ENCODE assay signal across 8 mouse cellular contexts in genomic region chr10:79703541-79703940, GRCm38 (mm10). TPM values are rescaled to one million over a fixed set of nuclear protein-coding genes. Genes with fewer than 3 reads are reported as not detected.
DNase-seq lines count a peak whose midpoint lies in the region; ATAC-seq and TF ChIP-seq lines count a peak whose summit lies in the region.

No protein-coding gene starts in this region.

- peak overlapping the region; percentile 90 for H3K4me3 ChIP-seq in lung, embryonic 15.5 days
- H3K4me3 ChIP-seq in lung, adult 2 months (replicated peaks; ENCODE audit: extremely low read depth, low read depth, low read length): no peak overlapping the region
- peak overlapping the region; percentile 77 for H3K4me3 ChIP-seq in forebrain, embryonic 12.5 days (replicated peaks)
- peak overlapping the region; percentile 86 for H3K4me3 ChIP-seq in limb, embryonic 10.5 days
- H3K4me3 ChIP-seq in neural tube, embryonic 14.5 days (ENCODE audit: low read depth, low read length): peak overlapping the region; percentile 67; the same call in 1 of the 2 replicates

- peak overlapping the region; percentile 86 for H3K27ac ChIP-seq in lung, embryonic 15.5 days
- H3K27ac ChIP-seq in forebrain, embryonic 12.5 days: peak overlapping the region; percentile 50; the same call in 1 of the 2 replicates
- H3K27ac ChIP-seq in limb, embryonic 10.5 days: peak overlapping the region; percentile 95
- 0 out of 2 replicates have a peak overlapping the region, but pooled peaks have one; percentile 0 for H3K27ac ChIP-seq in neural tube, embryonic 14.5 days (ENCODE audit: low read depth, low read length)

- H3K36me3 ChIP-seq in lung, embryonic 15.5 days: no peaks in the 10 kb centered on the region; the same call in 1 of the 2 replicates
- peaks cover 13% of the 10 kb centered on the region for H3K36me3 ChIP-seq in forebrain, embryonic 12.5 days (replicated peaks)
- H3K36me3 ChIP-seq in limb, embryonic 10.5 days: peaks cover 26% of the 10 kb centered on the region
- no peaks in the 10 kb centered on the region for H3K36me3 ChIP-seq in neural tube, embryonic 14.5 days (ENCODE audit: control insufficient read depth, insufficient read depth, low read length)

- no peak overlapping the region for H3K9ac ChIP-seq in lung, embryonic 15.5 days
- peak overlapping the region; percentile 86; the same call in 1 of the 2 replicates for H3K9ac ChIP-seq in forebrain, embryonic 12.5 days
- H3K9ac ChIP-seq in neural tube, embryonic 14.5 days (replicated peaks; ENCODE audit: low read depth, low read length): 0 out of 2 replicates have a peak overlapping the region, but pooled peaks have one; percentile 8

- TF ChIP-seq CTCF in lung, adult 2 months (IDR thresholded peaks at IDR 0.05; ENCODE audit: insufficient read depth, low read length): no peak

- H3K9me3 ChIP-seq in lung, embryonic 15.5 days: no peaks in the 10 kb centered on the region
- no peaks in the 10 kb centered on the region for H3K9me3 ChIP-seq in forebrain, embryonic 12.5 days
- H3K9me3 ChIP-seq in limb, embryonic 10.5 days (replicated peaks): no peaks in the 10 kb centered on the region
- no peaks in the 10 kb centered on the region for H3K9me3 ChIP-seq in neural tube, embryonic 14.5 days (ENCODE audit: control insufficient read depth, low read length)

- H3K4me1 ChIP-seq in lung, embryonic 15.5 days: peaks cover 58% of the 10 kb centered on the region
- H3K4me1 ChIP-seq in lung, adult 2 months (ENCODE audit: control insufficient read depth, insufficient read depth, low read length): peaks cover 28% of the 10 kb centered on the region
- H3K4me1 ChIP-seq in forebrain, embryonic 12.5 days: peaks cover 36% of the 10 kb centered on the region
- H3K4me1 ChIP-seq in limb, embryonic 10.5 days: peaks cover 45% of the 10 kb centered on the region
- peaks cover 22% of the 10 kb centered on the region for H3K4me1 ChIP-seq in neural tube, embryonic 14.5 days (ENCODE audit: control insufficient read depth, insufficient read depth, low read length)

- no peak for ATAC-seq in lung, embryonic 15.5 days (ENCODE audit: borderline replicate concordance, extremely low read depth, low FRiP score, low TSS enrichment)
- ATAC-seq in forebrain, embryonic 12.5 days (ENCODE audit: low FRiP score): no peak
- no peak for ATAC-seq in neural tube, embryonic 14.5 days (ENCODE audit: low read depth)

- H3K4me2 ChIP-seq in lung, embryonic 15.5 days: peak overlapping the region; percentile 58
- H3K4me2 ChIP-seq in forebrain, embryonic 12.5 days: peak overlapping the region; percentile 81
- peak overlapping the region; percentile 89 for H3K4me2 ChIP-seq in neural tube, embryonic 14.5 days (ENCODE audit: low read depth, low read length)

- no peaks in the 10 kb centered on the region for H3K27me3 ChIP-seq in lung, embryonic 15.5 days
- no peaks in the 10 kb centered on the region for H3K27me3 ChIP-seq in forebrain, embryonic 12.5 days
- no peaks in the 10 kb centered on the region for H3K27me3 ChIP-seq in limb, embryonic 10.5 days (ENCODE audit: low read depth, poor library complexity, severe bottlenecking)
- H3K27me3 ChIP-seq in neural tube, embryonic 14.5 days (ENCODE audit: control insufficient read depth, insufficient read depth, low read length): no peaks in the 10 kb centered on the region

- TF ChIP-seq POLR2A in lung, adult 2 months (IDR thresholded peaks at IDR 0.05; ENCODE audit: borderline replicate concordance, extremely low read depth, low read depth, low read length): no peak

- no peak for DNase-seq in lung, adult 2 months
- no peak for DNase-seq in limb, embryonic 10.5 days (ENCODE audit: low spot score)
- DNase-seq in right cerebral cortex, adult 18-20 months: no peak
- DNase-seq in embryo, embryonic 9.5 days (ENCODE audit: extremely low spot score): no peak
- DNase-seq in right cerebral cortex, postnatal 25 days: no peak

- WGBS in lung, embryonic 15.5 days: 72% methylated on average over 10 of the region's 10 CpGs
- WGBS in lung, adult 2 months: 80% methylated on average over 10 of the region's 10 CpGs
- WGBS in forebrain, embryonic 12.5 days: 75% methylated on average over 10 of the region's 10 CpGs
- 77% methylated on average over 10 of the region's 10 CpGs for WGBS in limb, embryonic 10.5 days
- 79% methylated on average over 10 of the region's 10 CpGs for WGBS in neural tube, embryonic 14.5 days

RNA-seq across cellular contexts. Expression of gene Bsg, which starts 0.8 kb away (rescaled TPM):
- 1,102 and 1,152 TPM in 2 replicates for polyA plus RNA-seq in lung, embryonic 15.5 days (2015; fragmentation: Nextera tagmentation; extraction: Ambion mirVana)
- polyA plus RNA-seq in lung, adult 2 months (2012; rRNA removed): 684 and 692 TPM in 2 replicates
- 474 and 500 TPM in 2 replicates for polyA plus RNA-seq in forebrain, embryonic 12.5 days (2016; fragmentation: Nextera tagmentation; extraction: Ambion mirVana)
- 642 and 664 TPM in 2 replicates for polyA plus RNA-seq in limb, embryonic 10.5 days (2016; fragmentation: Nextera tagmentation; extraction: Ambion mirVana)
- 800 and 802 TPM in 2 replicates for polyA plus RNA-seq in neural tube, embryonic 14.5 days (2014; fragmentation: Nextera tagmentation; extraction: Ambion mirVana)

RNA-seq across cellular contexts. Expression of gene Hcn2, which starts 12.9 kb away (rescaled TPM):
- polyA plus RNA-seq in lung, embryonic 15.5 days (2015; fragmentation: Nextera tagmentation; extraction: Ambion mirVana): 0.05 and 0.10 TPM in 2 replicates
- polyA plus RNA-seq in lung, adult 2 months (2012; rRNA removed): 3.0 and 3.9 TPM in 2 replicates
- polyA plus RNA-seq in forebrain, embryonic 12.5 days (2016; fragmentation: Nextera tagmentation; extraction: Ambion mirVana): 0.11 and 0.18 TPM in 2 replicates
- 0.04 TPM in 1 of 2 replicates, not detected in the other for polyA plus RNA-seq in limb, embryonic 10.5 days (2016; fragmentation: Nextera tagmentation; extraction: Ambion mirVana)
- 2.7 and 3.7 TPM in 2 replicates for polyA plus RNA-seq in neural tube, embryonic 14.5 days (2014; fragmentation: Nextera tagmentation; extraction: Ambion mirVana)

RNA-seq across cellular contexts. Expression of gene Gzmm, which starts 14.7 kb away (rescaled TPM):
- 0.86 and 0.89 TPM in 2 replicates for polyA plus RNA-seq in lung, embryonic 15.5 days (2015; fragmentation: Nextera tagmentation; extraction: Ambion mirVana)
- polyA plus RNA-seq in lung, adult 2 months (2012; rRNA removed): 1.5 and 1.6 TPM in 2 replicates
- polyA plus RNA-seq in forebrain, embryonic 12.5 days (2016; fragmentation: Nextera tagmentation; extraction: Ambion mirVana): 1.1 and 1.6 TPM in 2 replicates
- 0.76 and 0.94 TPM in 2 replicates for polyA plus RNA-seq in limb, embryonic 10.5 days (2016; fragmentation: Nextera tagmentation; extraction: Ambion mirVana)
- 1.1 and 1.3 TPM in 2 replicates for polyA plus RNA-seq in neural tube, embryonic 14.5 days (2014; fragmentation: Nextera tagmentation; extraction: Ambion mirVana)

RNA-seq across cellular contexts. Expression of gene Cdc34, which starts 21.5 kb away (rescaled TPM):
- polyA plus RNA-seq in lung, embryonic 15.5 days (2015; fragmentation: Nextera tagmentation; extraction: Ambion mirVana): 79.5 and 82.0 TPM in 2 replicates
- polyA plus RNA-seq in lung, adult 2 months (2012; rRNA removed): 112 and 121 TPM in 2 replicates
- polyA plus RNA-seq in forebrain, embryonic 12.5 days (2016; fragmentation: Nextera tagmentation; extraction: Ambion mirVana): 129 and 141 TPM in 2 replicates
- polyA plus RNA-seq in limb, embryonic 10.5 days (2016; fragmentation: Nextera tagmentation; extraction: Ambion mirVana): 209 and 259 TPM in 2 replicates
- 69.7 and 74.6 TPM in 2 replicates for polyA plus RNA-seq in neural tube, embryonic 14.5 days (2014; fragmentation: Nextera tagmentation; extraction: Ambion mirVana)

RNA-seq across cellular contexts. Expression of gene Tpgs1, which starts 34.4 kb away (rescaled TPM):
- 61.7 and 65.9 TPM in 2 replicates for polyA plus RNA-seq in lung, embryonic 15.5 days (2015; fragmentation: Nextera tagmentation; extraction: Ambion mirVana)
- polyA plus RNA-seq in lung, adult 2 months (2012; rRNA removed): 70.4 and 84.7 TPM in 2 replicates
- 61.0 and 62.5 TPM in 2 replicates for polyA plus RNA-seq in forebrain, embryonic 12.5 days (2016; fragmentation: Nextera tagmentation; extraction: Ambion mirVana)
- polyA plus RNA-seq in limb, embryonic 10.5 days (2016; fragmentation: Nextera tagmentation; extraction: Ambion mirVana): 68.0 and 73.0 TPM in 2 replicates
- 104 and 118 TPM in 2 replicates for polyA plus RNA-seq in neural tube, embryonic 14.5 days (2014; fragmentation: Nextera tagmentation; extraction: Ambion mirVana)

Comparison
In these comparisons a context has a peak if more than half of its experiments do, and no peak if none do; other contexts are left out.
1. H3K27ac ChIP-seq: peak in every context shown above with its lines; median percentile 95 in limb, embryonic 10.5 days; 86 in lung, embryonic 15.5 days; 50 in forebrain, embryonic 12.5 days; 0 in neural tube, embryonic 14.5 days.